Mouse (Mus musculus): ENCODE results near the gene Sorcs2.

DNA sequence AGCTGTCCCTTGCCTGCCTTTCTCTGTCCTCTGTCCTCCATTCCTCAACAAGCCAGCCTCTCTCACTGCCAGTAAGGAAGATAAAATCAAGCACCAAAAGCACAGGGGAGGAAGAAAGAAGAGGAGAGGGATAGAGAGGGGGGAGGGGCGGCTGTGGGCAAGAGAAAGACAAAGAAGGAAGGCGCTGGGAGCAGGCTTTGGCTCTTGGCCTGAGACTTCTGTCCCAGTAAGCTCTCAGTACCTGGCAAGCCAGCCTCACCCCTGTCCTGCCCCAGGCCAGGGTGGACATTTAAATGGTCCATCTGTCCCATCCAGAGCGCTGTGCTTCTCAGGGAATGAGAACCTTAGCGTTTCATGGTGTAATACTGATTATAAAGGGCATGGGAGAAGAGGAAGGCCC, 203.3 kb downstream of the Sorcs2 start:
- TF ChIP-seq CTCF (conservative IDR thresholded peaks at IDR 0.05; ENCODE audit: low read length) (no peak), NANOG (IDR thresholded peaks at IDR 0.05; ENCODE audit: borderline replicate concordance, low read length) (no peak), POU5F1 (IDR thresholded peaks at IDR 0.05; ENCODE audit: borderline replicate concordance, low read length) (no peak)
